Mouse (Mus musculus): Measurements from ENCODE around the gene Pcbd1. TPM values are rescaled to one million over a fixed set of nuclear protein-coding genes. Genes with fewer than 3 reads are reported as not detected.

The Pcbd1 gene
- polyA plus RNA-seq, 1 experiment from 2014 or later, result 17.5 TPM

DNA sequence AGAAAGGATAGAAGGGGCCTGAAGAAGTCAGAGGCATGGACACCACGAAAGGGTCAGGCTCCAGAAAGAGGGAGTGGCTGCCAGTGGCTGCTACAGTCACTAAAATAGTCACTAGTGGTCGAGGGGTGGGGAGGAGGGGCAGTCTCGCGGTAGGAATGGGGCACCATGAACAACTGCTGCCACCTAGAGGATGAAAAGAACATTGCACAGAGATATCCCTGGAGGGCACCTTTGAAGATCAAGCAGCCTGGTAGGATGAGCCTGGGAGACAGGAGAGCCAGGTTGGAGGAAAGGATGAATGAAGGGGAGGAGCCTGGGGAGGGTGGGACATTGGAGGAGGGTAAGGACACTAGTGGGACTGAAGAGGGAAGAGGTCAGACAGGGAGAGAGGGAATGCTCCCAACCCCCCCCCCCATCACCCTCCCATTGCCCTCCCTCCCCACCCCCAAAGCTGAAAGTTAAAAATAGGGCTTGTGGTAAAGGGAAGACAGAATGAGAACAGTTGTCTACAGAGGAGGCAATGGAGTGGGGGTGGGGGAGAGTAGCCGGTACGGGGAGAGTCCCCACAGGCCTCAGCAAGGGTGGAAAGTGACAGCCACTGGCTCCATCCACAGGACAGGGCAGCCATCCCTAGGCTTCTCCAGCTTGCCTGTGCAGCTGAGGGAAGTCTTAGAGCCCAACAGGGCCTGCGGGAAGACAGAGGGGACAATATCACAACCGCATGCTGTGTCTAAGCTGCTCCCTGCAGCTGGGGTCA lies 20.5 kb upstream of the Pcbd1 start:
- H3K9me3 ChIP-seq, result no peaks in the 10 kb centered on the region
- H3K4me1 ChIP-seq (replicated peaks), result peaks cover 39% of the 10 kb centered on the region
- H3K27ac ChIP-seq, result no peak overlapping the region

DNA sequence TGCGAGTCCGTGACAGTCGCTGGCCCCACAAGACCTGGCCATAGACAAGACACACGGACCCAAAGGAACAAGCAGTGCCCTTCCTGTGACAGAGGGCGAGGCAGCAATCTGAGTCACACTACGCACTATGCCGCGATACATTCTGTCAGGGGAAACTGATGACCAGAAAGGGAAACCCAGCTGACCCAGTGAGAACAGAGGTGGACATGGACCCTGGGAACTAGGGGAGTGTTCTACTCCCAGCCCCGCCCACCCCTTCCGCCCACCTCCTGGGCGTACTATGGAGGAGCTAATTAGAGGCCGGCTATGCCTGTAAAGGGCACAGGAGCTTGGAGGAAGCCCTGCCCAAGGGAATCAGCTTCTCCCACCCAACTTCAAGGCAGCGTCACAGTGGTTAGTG lies 19.9 kb upstream of the Pcbd1 start:
- no peak for ATAC-seq (ENCODE audit: insufficient number of reproducible peaks, insufficient read depth, low FRiP score, low TSS enrichment, low read depth)
- H3K36me3 ChIP-seq, result no peaks in the 10 kb centered on the region
- H3K9ac ChIP-seq (replicated peaks), result 0 out of 2 replicates have a peak overlapping the region, but pooled peaks have one; percentile 24
- no peak overlapping the region for H3K27ac ChIP-seq
- H3K9me3 ChIP-seq, result no peaks in the 10 kb centered on the region
- H3K4me1 ChIP-seq (replicated peaks), result peaks cover 33% of the 10 kb centered on the region
- H3K4me3 ChIP-seq (replicated peaks), result no peak overlapping the region
- peak overlapping the region; percentile 23 for H3K4me2 ChIP-seq
- no peaks in the 10 kb centered on the region for H3K27me3 ChIP-seq
- 10% methylated on average over 13 of the region's 13 CpGs for WGBS

More for the DNA sequence above, 20.5 kb upstream of the Pcbd1 start:
- no peak for ATAC-seq (ENCODE audit: insufficient number of reproducible peaks, insufficient read depth, low FRiP score, low TSS enrichment, low read depth)
- Histone ChIP-seq H3K36me3 (no peaks in the 10 kb centered on the region), H3K27me3 (no peaks in the 10 kb centered on the region), H3K4me2 (peak overlapping the region; percentile 23), H3K9ac (replicated peaks) (no peak overlapping the region), H3K4me3 (replicated peaks) (no peak overlapping the region)
- 8% methylated on average over 8 of the region's 8 CpGs for WGBS

DNA sequence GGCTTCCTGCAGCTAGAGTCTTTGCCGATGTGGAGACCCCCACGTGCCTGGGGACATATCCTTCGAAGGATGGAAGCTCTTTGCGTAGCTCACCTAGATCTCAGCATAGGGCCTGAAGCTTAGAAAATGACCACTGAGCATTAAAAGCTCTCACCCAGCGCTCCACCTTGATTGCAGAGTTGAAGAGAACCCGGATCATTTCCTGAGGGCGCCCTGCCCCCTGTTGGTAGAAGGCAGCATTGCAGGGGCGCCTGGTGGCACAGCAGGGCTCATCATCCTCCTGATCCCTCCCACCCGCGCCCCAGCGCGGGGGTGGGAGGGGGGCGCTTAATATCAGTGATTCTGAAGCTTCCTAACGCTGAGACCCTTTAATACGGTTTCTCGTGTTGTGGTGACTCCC lies 16.8 kb upstream of the Pcbd1 start:
- Histone ChIP-seq H3K27me3 (no peaks in the 10 kb centered on the region), H3K4me3 (replicated peaks) (no peak overlapping the region), H3K4me1 (replicated peaks) (peaks cover 15% of the 10 kb centered on the region), H3K27ac (no peak overlapping the region), H3K36me3 (no peaks in the 10 kb centered on the region), H3K4me2 (no peak overlapping the region), H3K9ac (replicated peaks) (no peak overlapping the region), H3K9me3 (no peaks in the 10 kb centered on the region)
- ATAC-seq (ENCODE audit: insufficient number of reproducible peaks, insufficient read depth, low FRiP score, low TSS enrichment, low read depth), result no peak
- 16% methylated on average over 16 of the region's 16 CpGs for WGBS

DNA sequence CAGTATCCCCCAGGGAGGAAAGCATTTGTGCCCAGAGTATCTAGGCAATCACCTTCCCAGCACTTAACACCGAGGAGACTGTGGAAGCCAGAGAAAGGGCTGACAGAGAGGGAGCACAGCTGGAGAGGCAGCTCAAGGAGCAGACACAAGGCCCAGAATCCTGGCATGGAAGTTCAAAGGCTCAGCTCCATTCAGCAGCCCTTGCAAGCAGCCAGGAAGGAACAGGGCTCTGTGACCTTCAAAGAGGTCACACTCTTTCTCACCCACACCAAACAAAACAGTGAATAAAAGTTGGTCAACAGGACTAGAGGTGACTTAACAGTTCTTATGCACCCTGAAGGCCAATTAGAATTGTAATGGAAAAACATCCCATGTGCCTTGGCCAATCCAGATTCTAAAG lies 14.5 kb upstream of the Pcbd1 start:
- no peaks in the 10 kb centered on the region for H3K27me3 ChIP-seq
- WGBS, result 0% methylated on average over 1 of the region's 1 CpGs
- no peak overlapping the region for H3K9ac ChIP-seq (replicated peaks)
- H3K4me3 ChIP-seq (replicated peaks), result no peak overlapping the region
- H3K4me2 ChIP-seq, result no peak overlapping the region
- no peaks in the 10 kb centered on the region for H3K9me3 ChIP-seq
- no peak overlapping the region for H3K27ac ChIP-seq
- no peaks in the 10 kb centered on the region for H3K36me3 ChIP-seq
- peaks cover 5% of the 10 kb centered on the region; the same call in 1 of the 2 replicates for H3K4me1 ChIP-seq (replicated peaks)
- no peak for ATAC-seq (ENCODE audit: insufficient number of reproducible peaks, insufficient read depth, low FRiP score, low TSS enrichment, low read depth)

DNA sequence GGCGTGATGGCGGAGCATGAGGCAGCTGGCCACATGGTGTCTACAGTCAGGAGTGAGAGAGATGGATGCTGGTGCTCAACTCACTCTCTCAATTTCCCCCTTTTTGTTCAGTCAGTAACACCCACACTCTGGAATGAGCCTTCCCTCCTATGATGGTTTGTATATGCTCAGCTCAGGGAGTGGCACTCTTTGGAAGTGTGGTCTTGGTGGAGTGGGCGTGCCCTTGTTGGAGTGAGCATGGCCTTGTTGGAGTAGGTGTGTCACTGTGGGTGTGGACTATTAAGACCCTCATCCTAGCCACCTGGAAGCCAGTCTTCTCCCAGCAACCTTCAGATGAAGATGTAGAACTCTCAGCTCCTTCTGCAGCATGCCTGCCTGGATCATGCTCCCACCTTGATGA lies 13.5 kb upstream of the Pcbd1 start:
- no peaks in the 10 kb centered on the region for H3K9me3 ChIP-seq
- WGBS, result 92% methylated on average over 3 of the region's 3 CpGs
- H3K27ac ChIP-seq, result no peak overlapping the region
- no peak for ATAC-seq (ENCODE audit: insufficient number of reproducible peaks, insufficient read depth, low FRiP score, low TSS enrichment, low read depth)
- H3K4me2 ChIP-seq, result no peak overlapping the region
- H3K36me3 ChIP-seq, result no peaks in the 10 kb centered on the region
- peaks cover 13% of the 10 kb centered on the region for H3K4me1 ChIP-seq (replicated peaks)
- H3K27me3 ChIP-seq, result no peaks in the 10 kb centered on the region
- no peak overlapping the region for H3K9ac ChIP-seq (replicated peaks)
- no peak overlapping the region for H3K4me3 ChIP-seq (replicated peaks)

DNA sequence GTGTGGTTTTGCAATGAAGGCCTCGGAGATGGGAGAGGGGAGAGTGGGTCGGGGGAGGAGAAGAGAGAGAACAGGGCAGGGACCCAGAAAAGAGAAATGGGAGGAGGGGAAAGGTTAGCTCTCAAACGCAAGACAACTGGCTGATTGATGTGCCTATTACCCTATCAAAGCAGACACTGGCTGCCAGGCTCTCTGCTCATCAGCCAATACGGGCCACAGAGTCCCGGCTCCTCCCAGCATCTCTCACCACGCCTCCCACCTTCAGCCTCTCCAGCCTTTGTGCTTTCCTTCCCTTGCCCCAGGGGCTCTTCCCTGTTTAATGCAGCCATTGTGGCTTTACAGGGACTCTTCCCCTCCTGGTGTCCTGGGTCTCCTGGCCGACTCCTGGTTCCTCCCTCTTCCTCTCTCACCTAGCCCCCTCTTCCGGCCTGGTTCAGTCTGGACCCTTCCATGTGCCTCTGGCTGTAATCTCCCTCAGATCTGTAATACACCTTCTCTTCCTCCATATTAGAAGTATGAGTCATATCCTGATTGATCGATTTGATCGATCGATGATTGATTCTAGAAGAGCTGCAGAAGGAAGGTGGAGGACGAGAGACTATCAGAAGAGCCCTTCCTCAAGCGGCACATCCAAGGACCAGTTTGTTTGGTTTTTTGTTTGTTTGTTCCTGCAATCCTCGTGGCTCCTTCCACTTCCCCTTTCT lies 8.8 kb upstream of the Pcbd1 start:
- Histone ChIP-seq H3K4me3 (replicated peaks) (no peak overlapping the region), H3K27me3 (no peaks in the 10 kb centered on the region), H3K9me3 (no peaks in the 10 kb centered on the region), H3K27ac (no peak overlapping the region), H3K4me2 (peak overlapping the region; percentile 42), H3K36me3 (no peaks in the 10 kb centered on the region), H3K4me1 (replicated peaks) (peaks cover 18% of the 10 kb centered on the region), H3K9ac (replicated peaks) (no peak overlapping the region)
- WGBS, result 44% methylated on average over 14 of the region's 14 CpGs
- peak; percentile 67 for ATAC-seq (ENCODE audit: insufficient number of reproducible peaks, insufficient read depth, low FRiP score, low TSS enrichment, low read depth)

DNA sequence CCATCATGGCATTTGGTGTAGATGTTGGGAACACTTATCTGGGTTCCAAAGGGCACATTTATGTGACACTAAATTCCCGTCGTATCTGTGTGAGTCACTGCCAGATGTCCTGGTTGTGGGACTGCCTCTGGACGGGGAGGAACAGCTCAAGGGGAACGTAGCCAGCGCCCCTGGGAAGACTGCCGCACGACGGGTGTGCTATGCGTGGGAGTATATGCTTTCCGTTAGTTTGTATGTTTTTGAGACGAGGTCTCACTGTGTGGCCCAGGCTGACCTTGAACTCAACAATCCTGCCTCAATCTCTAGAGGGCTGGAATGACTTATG lies 8.2 kb upstream of the Pcbd1 start:
- no peak overlapping the region for H3K27ac ChIP-seq

DNA sequence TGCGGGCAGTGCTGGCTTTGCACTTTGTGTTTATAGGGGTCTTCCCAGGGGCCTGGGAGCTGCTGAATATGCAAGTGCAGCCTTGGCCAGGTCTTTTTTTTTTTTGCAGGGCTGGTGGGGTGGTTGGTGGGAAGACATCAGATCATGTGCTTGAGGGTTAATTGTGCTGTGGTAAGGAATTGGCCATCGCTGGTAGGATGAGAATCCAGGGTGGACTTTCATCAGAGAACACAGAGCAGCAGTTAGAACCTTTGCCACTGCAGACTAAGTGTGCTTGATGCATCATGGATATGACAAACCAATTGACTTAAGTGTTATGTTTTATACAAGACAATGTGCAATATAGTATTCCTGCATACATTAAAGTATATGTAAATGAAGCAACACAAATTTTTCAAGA lies 3.8 kb upstream of the Pcbd1 start:
- Histone ChIP-seq H3K9ac (replicated peaks) (no peak overlapping the region), H3K27ac (no peak overlapping the region), H3K36me3 (no peaks in the 10 kb centered on the region), H3K4me3 (replicated peaks) (no peak overlapping the region), H3K4me1 (replicated peaks) (peaks cover 22% of the 10 kb centered on the region), H3K4me2 (no peak overlapping the region), H3K27me3 (no peaks in the 10 kb centered on the region), H3K9me3 (no peaks in the 10 kb centered on the region)
- no peak for ATAC-seq (ENCODE audit: insufficient number of reproducible peaks, insufficient read depth, low FRiP score, low TSS enrichment, low read depth)
- 65% methylated on average over 2 of the region's 2 CpGs for WGBS

More for the DNA sequence above, 8.2 kb upstream of the Pcbd1 start:
- H3K36me3 ChIP-seq, result no peaks in the 10 kb centered on the region
- WGBS, result 79% methylated on average over 11 of the region's 11 CpGs
- no peaks in the 10 kb centered on the region for H3K9me3 ChIP-seq
- H3K4me2 ChIP-seq, result no peak overlapping the region
- H3K4me1 ChIP-seq (replicated peaks), result peaks cover 18% of the 10 kb centered on the region
- no peaks in the 10 kb centered on the region for H3K27me3 ChIP-seq
- ATAC-seq (ENCODE audit: insufficient number of reproducible peaks, insufficient read depth, low FRiP score, low TSS enrichment, low read depth), result no peak
- no peak overlapping the region for H3K4me3 ChIP-seq (replicated peaks)
- no peak overlapping the region for H3K9ac ChIP-seq (replicated peaks)

DNA sequence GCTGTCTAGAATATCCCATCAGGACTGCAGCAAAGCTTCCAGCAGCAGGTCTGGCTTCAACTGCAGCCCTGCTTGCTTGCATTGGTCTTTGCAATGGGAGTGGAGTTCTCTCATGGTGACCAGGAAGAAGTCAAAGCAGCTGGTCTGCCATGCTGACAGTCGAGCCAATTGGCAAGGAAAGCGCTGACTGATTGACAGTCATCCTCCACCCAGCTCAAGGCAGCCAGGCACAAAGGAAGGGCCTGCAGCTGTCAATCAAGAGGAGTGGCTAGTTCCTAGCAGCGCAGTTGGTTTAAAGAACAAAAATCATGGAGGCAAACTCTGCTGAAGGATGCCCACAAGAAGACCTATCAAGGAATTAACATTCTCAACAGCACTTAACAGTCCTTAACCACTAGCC lies 2.6 kb upstream of the Pcbd1 start:
- 49% methylated on average over 3 of the region's 3 CpGs for WGBS
- ATAC-seq (ENCODE audit: insufficient number of reproducible peaks, insufficient read depth, low FRiP score, low TSS enrichment, low read depth), result no peak
- peaks cover 20% of the 10 kb centered on the region for H3K4me1 ChIP-seq (replicated peaks)

DNA sequence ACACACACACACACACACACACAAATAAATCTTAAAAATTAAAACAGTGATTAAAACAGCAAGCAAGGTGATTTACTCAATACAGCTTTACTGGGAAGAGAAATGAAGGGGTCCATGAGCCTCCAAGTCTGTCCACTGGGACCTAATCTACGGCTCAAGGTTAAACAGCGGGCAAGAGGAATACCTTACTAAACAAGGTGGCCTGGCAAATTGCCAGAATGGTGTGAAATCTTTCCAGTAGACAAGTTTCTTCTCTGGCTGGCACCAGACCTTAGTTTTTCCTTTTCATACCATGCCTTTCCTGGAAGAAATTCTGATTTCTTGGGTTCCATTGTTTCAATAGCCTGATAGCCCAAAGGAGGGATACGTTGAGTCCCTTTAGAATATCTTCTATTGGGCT lies 663 bp upstream of the Pcbd1 start:
- Histone ChIP-seq H3K9ac (replicated peaks) (no peak overlapping the region), H3K4me2 (no peak overlapping the region), H3K27ac (no peak overlapping the region), H3K4me1 (replicated peaks) (peaks cover 20% of the 10 kb centered on the region), H3K4me3 (replicated peaks) (no peak overlapping the region), H3K9me3 (no peaks in the 10 kb centered on the region), H3K27me3 (no peaks in the 10 kb centered on the region), H3K36me3 (no peaks in the 10 kb centered on the region)
- ATAC-seq (ENCODE audit: insufficient number of reproducible peaks, insufficient read depth, low FRiP score, low TSS enrichment, low read depth), result no peak
- 83% methylated on average over 3 of the region's 3 CpGs for WGBS

More for the DNA sequence above, 2.6 kb upstream of the Pcbd1 start:
- H3K9ac ChIP-seq (replicated peaks), result no peak overlapping the region
- no peaks in the 10 kb centered on the region for H3K36me3 ChIP-seq
- H3K9me3 ChIP-seq, result no peaks in the 10 kb centered on the region
- H3K27me3 ChIP-seq, result no peaks in the 10 kb centered on the region
- no peak overlapping the region for H3K27ac ChIP-seq
- no peak overlapping the region for H3K4me2 ChIP-seq
- no peak overlapping the region for H3K4me3 ChIP-seq (replicated peaks)

DNA sequence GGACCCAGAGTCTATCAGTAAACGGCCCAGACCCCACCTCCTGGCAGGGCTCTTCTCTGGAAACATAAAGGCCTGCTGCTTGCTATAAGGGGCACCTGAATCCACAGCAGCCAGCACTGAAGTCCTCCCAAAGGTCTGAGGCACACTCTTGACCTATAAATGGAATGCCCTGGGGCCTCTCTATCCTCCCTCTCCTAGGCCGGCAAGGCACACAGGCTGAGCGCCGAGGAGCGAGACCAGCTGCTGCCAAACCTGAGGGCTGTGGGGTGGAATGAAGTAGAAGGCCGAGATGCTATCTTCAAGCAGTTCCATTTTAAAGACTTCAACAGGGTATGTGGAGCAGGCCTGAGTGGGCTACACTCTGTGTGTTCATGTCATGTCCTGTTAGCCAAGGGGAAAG lies 2.7 kb downstream of the Pcbd1 start:
- H3K36me3 ChIP-seq, result 0 out of 2 replicates have a peak, but pooled peaks cover 5% of the 10 kb centered on the region
- H3K9me3 ChIP-seq, result no peaks in the 10 kb centered on the region
- 77% methylated on average over 6 of the region's 6 CpGs for WGBS
- no peak overlapping the region for H3K27ac ChIP-seq
- H3K4me3 ChIP-seq (replicated peaks), result no peak overlapping the region
- no peak overlapping the region for H3K4me2 ChIP-seq
- peaks cover 12% of the 10 kb centered on the region for H3K4me1 ChIP-seq (replicated peaks)
- ATAC-seq (ENCODE audit: insufficient number of reproducible peaks, insufficient read depth, low FRiP score, low TSS enrichment, low read depth), result no peak
- no peak overlapping the region for H3K9ac ChIP-seq (replicated peaks)
- no peaks in the 10 kb centered on the region for H3K27me3 ChIP-seq

Measured in limb, embryonic 12.5 days (tissue).